Mouse (Mus musculus) ovary, postnatal 10 days (tissue): ENCODE measurements around the gene Sfxn1.
A peak's percentile ranks its signal among the peaks of the same experiment; 100 is the strongest.

Source experiments
- DNase-seq: peaks from one replicate; pipeline ENCODE4 v3.0.0; 2022; ENCODE audit warnings: low spot score

Sfxn1 gene

DNA sequence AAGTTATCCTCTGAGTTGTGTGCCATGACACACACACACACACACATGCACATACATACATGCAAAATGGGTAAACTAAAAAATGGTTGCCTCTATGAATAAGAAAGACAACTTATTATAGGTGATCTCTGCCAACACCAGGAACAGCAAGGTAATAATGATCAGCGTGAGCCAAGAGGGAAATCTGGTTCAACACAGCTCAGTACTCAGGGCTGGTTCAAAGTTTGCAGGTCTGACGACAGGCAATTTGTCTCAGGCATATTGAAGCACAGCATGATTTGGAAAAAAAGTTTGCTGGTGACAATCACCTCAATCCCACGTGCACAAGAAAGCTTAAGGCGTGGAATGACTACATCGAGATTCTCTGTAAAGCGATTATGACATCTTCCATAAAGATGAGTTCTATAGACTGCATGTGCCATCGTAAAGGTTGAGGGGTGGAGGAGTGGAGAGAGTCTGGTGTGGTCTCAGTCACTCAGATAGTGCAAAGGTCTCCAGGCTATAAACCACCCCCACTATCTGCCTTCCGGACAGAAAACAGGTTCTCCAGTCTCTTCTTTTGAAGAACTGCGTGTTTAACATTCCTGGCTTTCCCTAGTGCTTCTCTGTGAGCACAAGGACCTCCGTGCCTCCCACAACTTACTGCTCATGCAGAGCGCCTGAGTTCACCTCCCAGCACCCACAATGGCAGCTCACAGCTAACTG, 6.0 kb downstream of the Sfxn1 start:
- no peak for DNase-seq

- DNase-seq = no peak
Observed at GRCm38 (mm10) chr13:54079782-54080759, 8.4 kb downstream of the Sfxn1 start.

GRCm38 (mm10) chr13:54080785-54081184, 9.1 kb downstream of the Sfxn1 start:
- no peak for DNase-seq

GRCm38 (mm10) chr13:54082946-54083345, 11.3 kb downstream of the Sfxn1 start:
- no peak for DNase-seq

DNA sequence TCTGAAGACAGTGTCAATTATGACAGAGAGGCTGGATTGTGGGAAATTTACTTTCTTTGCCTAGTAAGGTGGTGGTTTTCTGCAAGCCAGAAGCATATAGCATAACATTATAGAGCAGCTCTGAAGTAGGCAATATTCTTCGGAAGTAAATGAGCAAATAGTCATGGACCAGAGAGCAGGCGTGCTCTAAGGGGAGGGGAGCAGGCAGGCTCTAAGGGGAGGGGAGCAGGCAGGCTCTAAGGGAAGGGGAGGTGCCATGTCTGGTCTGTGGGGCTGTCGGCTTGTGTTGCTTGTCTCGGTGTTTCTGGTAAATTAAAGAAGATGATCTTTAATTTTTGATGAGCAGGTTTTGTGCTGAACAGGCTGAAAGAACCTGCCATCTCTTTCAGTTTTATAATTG, 12.5 kb downstream of the Sfxn1 start:
- DNase-seq = no peak

DNA sequence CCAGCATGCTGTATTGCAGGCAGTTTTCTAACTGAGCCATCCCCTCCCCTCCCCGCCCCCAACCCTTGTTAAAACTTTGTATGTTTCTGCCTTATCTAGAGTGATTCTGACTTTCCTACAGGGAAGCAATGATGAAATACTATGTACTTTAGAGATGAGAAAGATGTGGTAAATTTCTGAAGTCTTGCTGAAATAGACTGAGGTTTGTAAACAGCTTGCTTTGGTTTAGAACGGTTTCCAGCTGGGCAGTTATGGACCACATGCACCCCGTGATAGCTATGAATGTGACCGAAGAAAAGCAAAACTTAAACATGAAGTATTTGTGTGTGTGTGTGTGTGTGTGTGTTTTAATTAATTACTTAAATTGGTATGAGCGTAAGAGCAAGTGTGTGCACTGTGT, 13.2 kb downstream of the Sfxn1 start:
- no peak for DNase-seq

GRCm38 (mm10) chr13:54085266-54085665, 13.6 kb downstream of the Sfxn1 start:
- no peak for DNase-seq

DNA sequence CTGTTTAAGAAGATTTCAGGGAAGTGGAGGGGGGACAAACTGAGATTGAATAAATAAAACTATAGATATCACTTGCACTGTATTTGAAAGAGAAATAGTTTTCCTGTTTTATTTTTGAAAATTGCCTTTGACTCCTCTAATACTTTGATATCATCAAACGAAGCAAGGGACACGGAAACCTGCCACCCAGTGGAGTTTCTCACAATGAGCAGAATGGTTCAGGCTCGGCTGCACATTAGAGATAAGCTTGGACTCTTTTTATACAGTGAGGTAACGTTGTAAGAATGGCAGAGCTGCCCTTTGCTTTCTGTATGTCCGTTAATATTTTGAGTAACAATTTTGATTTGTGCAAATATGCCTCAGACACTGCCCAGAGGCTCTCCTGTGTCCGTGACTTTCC, 20.1 kb downstream of the Sfxn1 start:
- DNase-seq = no peak

DNA sequence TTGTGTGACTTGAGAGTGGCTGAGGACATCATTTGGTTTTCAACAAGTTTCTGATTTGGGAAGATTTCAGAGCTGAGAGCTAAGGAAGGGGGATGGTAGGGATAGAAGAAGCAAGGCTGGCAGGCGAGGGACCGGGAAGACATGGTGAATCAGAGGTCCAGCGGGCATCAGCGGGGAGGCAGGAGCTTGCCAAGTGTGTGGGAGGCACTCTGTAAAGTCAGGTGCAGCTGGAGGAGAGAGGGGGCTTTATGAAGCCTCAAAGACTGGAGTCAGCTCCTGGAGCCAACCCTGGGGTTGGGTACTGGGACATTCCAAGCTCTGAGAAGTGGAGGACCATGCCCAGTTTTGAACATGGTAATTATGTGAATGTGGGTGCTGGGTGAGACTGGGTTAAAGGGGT, 22.7 kb downstream of the Sfxn1 start:
- no peak for DNase-seq

DNA sequence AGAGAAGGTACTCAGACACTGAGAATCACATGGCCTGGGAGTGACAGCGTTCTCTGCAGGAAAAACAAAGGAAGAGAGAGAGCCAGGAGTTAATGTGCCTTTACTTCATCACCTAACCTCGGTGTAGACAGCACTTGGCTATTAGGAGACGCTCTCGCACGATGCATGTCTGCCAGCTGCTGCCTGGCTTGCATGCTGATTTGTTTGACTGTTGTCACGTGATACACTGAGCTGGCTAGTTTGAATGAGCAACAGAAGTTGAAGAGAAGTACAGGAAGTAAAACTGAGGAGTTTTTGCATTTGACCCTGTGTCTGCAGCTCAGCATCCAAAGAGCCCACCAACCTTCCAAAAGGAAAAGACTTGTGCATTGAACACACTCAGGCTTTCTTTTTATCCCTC, 23.3 kb downstream of the Sfxn1 start:
- no peak for DNase-seq

DNA sequence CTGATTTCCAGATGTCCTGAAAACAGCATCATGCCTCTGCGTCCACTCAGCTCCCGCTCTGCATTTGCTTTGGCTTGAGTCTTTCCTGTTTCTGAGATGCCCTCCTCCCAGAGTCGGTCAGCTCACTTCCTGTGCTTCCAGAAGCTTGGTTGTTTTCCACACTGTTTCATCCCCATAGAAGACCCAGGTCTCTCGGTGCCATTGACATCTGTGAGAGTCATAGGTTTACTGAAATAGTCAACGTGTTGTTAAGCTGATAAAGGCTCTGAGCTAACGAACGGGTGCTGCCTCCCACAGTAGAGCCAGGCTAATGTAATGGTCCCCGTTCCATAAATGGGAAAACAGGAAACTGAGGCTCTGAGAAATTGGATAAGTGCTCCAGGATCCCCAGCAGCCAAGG, 24.1 kb downstream of the Sfxn1 start:
- no peak for DNase-seq

- no peak for DNase-seq
Observed at GRCm38 (mm10) chr13:54097227-54097626, 25.6 kb downstream of the Sfxn1 start.

GRCm38 (mm10) chr13:54097797-54098196, 26.1 kb downstream of the Sfxn1 start:
- DNase-seq = no peak

GRCm38 (mm10) chr13:54101031-54101820, 29.6 kb downstream of the Sfxn1 start:
- DNase-seq = no peak

- DNase-seq = no peak
Observed at GRCm38 (mm10) chr13:54102061-54102460, 30.4 kb downstream of the Sfxn1 start.

DNA sequence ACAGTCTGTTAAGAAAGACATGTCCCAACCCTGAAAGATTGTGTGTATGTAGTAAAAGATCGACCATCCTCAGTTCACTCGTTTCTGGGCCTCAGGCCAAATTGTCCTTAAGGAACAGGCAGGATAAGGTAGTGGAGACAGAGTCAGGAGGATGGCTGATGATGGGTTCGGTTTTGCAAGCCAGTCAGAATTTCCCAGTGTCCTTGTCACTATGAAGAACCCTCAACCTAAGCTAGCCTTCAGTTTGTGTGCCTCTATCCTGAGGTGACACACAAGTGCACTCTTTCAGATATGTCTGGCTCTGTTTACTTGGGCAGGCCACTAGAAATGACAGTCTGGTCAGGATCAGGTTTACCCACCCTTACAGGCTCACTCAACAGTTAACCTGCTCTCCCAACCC, 31.6 kb downstream of the Sfxn1 start:
- DNase-seq = no peak

DNA sequence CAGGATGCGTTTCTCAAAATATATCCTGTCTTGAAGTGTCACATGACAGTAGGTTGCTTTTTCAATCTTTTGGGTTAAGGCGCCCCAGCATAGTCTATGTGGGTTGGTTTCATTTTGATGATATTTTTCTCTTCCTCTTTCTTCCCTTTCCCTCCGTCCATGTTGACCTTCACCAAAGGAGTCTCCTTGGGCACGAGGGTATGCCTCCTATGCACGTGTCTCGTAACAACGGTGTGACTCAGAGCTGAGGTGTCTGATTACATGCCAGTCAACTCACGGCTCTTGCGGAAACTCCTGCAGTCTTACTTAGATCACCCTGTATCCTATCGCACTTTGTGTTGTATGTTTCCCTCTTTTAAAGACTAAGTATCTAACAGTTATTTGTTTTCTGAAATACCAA, 32.2 kb downstream of the Sfxn1 start:
- DNase-seq = no peak

DNA sequence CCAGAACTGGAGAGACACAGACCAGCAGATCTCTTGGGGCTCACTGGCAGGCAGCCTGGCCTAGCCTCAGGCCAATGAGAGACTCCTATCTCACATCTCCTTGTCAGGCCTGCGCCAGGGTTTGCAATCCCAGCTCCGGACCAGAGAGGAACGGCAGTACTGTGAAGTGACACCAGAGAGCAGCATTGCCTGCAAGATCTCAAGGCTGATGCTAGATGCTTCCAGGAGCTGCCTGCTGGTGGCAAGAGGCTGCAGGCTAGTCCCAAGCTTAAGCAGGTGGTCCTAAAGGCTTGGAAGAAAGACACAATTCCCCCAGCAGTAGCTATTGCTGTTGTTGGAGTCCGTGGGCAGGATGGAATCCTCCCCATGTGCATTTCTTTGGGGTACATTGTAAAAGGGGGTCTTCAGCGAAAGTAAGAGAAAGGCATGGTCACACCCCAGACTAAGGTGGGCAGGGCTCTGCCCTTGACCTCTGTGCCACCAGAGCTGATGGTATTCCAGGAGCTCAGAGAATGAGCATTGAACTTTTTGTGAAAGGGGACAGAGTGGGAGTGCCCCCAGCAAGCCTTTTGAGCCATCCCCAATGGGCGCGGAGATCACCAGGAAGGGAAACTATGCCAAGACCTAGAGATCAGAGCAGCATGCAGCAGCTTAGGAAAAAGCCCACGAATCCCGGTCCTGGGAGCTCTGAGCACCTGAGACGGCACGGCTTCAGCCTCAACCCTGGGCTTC, 42.3 kb downstream of the Sfxn1 start:
- peak; percentile 33 for DNase-seq

DNA sequence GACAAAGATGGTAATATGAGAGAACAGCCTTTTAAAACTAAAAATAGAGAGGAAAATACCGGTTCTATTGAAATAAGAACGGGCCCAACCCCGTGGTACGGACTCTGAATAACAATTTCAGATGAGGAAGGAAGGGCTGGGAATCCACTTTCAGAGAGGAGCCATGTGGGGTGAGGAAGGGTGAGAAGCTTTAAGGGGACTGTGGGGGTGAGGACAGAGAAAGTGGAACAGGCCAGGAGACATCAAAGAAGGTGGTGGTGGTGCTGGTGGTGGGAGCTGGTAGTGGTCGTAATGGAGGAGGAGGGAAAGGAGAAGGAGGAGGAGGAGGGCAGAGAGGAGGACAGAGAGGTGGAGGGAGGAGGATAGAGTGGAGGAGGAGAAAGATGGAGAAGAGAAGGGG, 43.3 kb downstream of the Sfxn1 start:
- no peak for DNase-seq

DNA sequence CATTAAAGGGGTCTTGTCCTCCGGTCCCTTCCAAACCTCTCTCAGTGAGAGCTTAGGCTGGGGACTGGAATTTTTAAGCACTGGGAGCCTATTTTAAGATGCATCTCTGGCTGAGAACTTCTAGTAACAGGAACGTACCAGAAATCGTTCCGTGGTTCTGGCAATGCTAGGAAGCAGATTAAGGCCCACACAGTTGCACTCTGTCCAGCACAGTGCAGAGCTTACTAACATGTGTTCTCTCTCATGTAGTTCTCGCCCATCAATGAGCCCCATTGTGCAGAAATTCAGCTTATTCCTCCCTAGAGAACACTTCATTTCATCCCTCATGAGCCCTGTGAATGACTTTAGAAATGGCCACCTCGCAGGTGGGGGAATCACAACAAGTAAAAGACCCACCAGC, 44.1 kb downstream of the Sfxn1 start:
- DNase-seq = no peak

DNA sequence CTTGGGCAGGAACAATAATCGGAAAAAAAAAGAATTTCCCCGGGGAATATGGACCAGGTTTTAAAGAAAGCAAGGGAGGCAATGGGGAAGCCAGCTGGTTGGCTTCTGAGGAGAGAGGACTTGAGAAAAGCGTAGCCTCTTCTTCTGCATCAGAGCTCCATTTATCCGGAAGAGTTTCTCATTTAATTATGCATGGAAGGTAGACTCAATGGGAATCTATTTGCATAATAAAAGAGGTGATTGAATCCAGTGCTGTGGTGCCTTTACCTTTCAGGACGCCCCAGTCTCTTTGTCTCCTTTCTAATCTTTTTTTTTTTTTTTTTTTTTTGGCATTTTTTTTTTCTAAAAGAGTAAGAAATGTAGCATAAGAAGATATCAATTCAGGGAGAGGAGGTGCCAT, 46.7 kb downstream of the Sfxn1 start:
- DNase-seq = no peak
